Mouse (Mus musculus): ENCODE results near the gene Prkd3. TPM values are rescaled to one million over a fixed set of nuclear protein-coding genes. Genes with fewer than 3 reads are reported as not detected.

Prkd3 gene
- total RNA-seq, 4 experiments from 2014 or later: 13.2 to 14.5 (median 13.8) TPM

GRCm38 (mm10) chr17:78937229-78937853 is 83.3 kb downstream of the Prkd3 start:
- no peak for DNase-seq (ENCODE audit: low spot score in 2 of 2)

GRCm38 (mm10) chr17:78936466-78937228 is 84.0 kb downstream of the Prkd3 start, which contains the start of the genes Cebpz and Ndufaf7:
Gene Cebpz, minus strand, starts transcription at chr17:78937066.
Gene Ndufaf7, plus strand, starts transcription at chr17:78937136.
- peak; percentile 94 to 99 for DNase-seq (ENCODE audit: low spot score in 2 of 2)

- DNase-seq (ENCODE audit: low spot score in 2 of 2): no peak
Observed at GRCm38 (mm10) chr17:78935857-78936256, 84.8 kb downstream of the Prkd3 start.

- no peak for DNase-seq (ENCODE audit: low spot score in 2 of 2)
Observed at GRCm38 (mm10) chr17:78917696-78918095, 102.9 kb downstream of the Prkd3 start.

GRCm38 (mm10) chr17:78916899-78917298 is 103.7 kb downstream of the Prkd3 start:
- no peak for DNase-seq (ENCODE audit: low spot score in 2 of 2)

- DNase-seq (ENCODE audit: low spot score in 2 of 2): peak; percentile 76 to 90
Observed at GRCm38 (mm10) chr17:78916369-78916813, 104.2 kb downstream of the Prkd3 start, which contains the start of gene Cebpzos. Gene Cebpzos, plus strand, starts transcription at chr17:78916500.

- DNase-seq (ENCODE audit: low spot score in 2 of 2): no peak
Observed at GRCm38 (mm10) chr17:78915772-78916171, 104.8 kb downstream of the Prkd3 start.

GRCm38 (mm10) chr17:78913921-78914320 is 106.7 kb downstream of the Prkd3 start:
- no peak for DNase-seq (ENCODE audit: low spot score in 2 of 2)

GRCm38 (mm10) chr17:78912861-78913281 is 107.7 kb downstream of the Prkd3 start:
- no peak for DNase-seq (ENCODE audit: low spot score in 2 of 2)

- DNase-seq (ENCODE audit: low spot score in 2 of 2): no peak
Observed at GRCm38 (mm10) chr17:78909374-78909773, 111.2 kb downstream of the Prkd3 start.

GRCm38 (mm10) chr17:78906892-78907291 is 113.7 kb downstream of the Prkd3 start, which contains the start of gene Sult6b1:
Gene Sult6b1, minus strand, starts transcription at chr17:78906992.
- DNase-seq (ENCODE audit: low spot score in 2 of 2): no peak

GRCm38 (mm10) chr17:78903158-78903557 is 117.5 kb downstream of the Prkd3 start:
- no peak for DNase-seq (ENCODE audit: low spot score in 2 of 2)

Other genes with a start within 250 kb of the Prkd3 start
- gene Heatr5b, start 185.5 kb downstream of the Prkd3 start, total RNA-seq (2022): 10 to 100 TPM; 47.8 to 56.1 (median 53.1) TPM
- gene Gpatch11, start 185.2 kb downstream of the Prkd3 start, total RNA-seq (2022): 10 to 100 TPM; 30.0 to 41.6 (median 38.7) TPM
- 10 to 100 TPM in 1 of 4 experiments, 1 to 10 TPM in 3; 5.8 to 13.6 (median 8.0) TPM for gene Eif2ak2, start 138.2 kb downstream of the Prkd3 start, total RNA-seq (2022)
- gene Sult6b1, start 113.8 kb downstream of the Prkd3 start, total RNA-seq (2022): under 1 TPM in 2 of 4 experiments, not detected in 2; 0.46 to 0.68 TPM
- gene Cebpzos, start 104.3 kb downstream of the Prkd3 start, total RNA-seq (2022): 10 to 100 TPM; 24.4 to 31.5 (median 28.3) TPM
- 10 to 100 TPM; 30.0 to 33.4 (median 31.0) TPM for gene Cebpz, start 83.8 kb downstream of the Prkd3 start, total RNA-seq (2022)
- gene Ndufaf7, start 83.7 kb downstream of the Prkd3 start, total RNA-seq (2022): 10 to 100 TPM; 47.1 to 57.8 (median 51.7) TPM
- gene Qpct, start 31.1 kb upstream of the Prkd3 start, total RNA-seq (2022): 10 to 100 TPM; 10.6 to 16.3 (median 13.5) TPM

Data from left cerebral cortex, adult 8-10 months (tissue).